Mouse (Mus musculus): ENCODE results near the gene Hist1h1a.
"Not testable (repeated sequence)": the region's sequence is repeated elsewhere in the genome, so short reads cannot be mapped to it uniquely, and the experiment has no call there.

The Hist1h1a gene

GRCm38 (mm10) chr13:23759916-23760239 is 3.6 kb upstream of the Hist1h1a start:
- no peak for DNase-seq (ENCODE audit: low spot score in 2 of 2)

DNA sequence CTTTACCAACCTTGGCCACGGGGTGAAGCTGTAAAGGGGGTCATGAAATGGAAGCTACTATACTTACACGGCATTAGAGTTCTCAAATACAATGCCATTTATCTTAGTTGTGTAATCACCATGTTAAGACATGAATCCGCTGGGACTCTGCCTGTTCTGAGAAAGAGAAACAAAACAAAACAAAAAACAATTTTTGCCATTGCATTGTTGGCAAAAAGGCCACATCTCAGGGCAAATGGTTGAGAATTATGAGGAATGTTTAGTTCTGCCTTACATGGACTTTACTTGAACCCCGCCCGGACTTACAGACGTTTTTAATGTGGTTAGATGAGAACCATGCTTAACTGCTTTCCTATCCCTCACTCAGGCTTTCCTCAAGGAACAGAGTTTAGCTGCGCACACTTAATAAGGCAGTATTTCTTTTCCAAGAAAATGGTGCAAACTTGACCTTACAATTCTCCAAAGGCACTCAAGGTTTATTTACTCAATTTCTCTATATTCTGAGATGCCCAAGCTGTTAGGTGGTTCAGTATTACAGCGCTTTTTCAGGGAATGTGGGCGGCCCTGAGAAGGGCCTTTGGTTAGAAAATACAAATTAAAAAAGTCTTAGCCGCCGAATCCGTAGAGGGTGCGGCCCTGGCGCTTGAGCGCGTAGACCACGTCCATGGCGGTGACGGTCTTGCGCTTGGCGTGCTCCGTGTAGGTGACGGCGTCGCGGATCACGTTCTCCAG is 3.1 kb upstream of the Hist1h1a start:
- DNase-seq (ENCODE audit: low spot score in 2 of 2) = no peak

DNA sequence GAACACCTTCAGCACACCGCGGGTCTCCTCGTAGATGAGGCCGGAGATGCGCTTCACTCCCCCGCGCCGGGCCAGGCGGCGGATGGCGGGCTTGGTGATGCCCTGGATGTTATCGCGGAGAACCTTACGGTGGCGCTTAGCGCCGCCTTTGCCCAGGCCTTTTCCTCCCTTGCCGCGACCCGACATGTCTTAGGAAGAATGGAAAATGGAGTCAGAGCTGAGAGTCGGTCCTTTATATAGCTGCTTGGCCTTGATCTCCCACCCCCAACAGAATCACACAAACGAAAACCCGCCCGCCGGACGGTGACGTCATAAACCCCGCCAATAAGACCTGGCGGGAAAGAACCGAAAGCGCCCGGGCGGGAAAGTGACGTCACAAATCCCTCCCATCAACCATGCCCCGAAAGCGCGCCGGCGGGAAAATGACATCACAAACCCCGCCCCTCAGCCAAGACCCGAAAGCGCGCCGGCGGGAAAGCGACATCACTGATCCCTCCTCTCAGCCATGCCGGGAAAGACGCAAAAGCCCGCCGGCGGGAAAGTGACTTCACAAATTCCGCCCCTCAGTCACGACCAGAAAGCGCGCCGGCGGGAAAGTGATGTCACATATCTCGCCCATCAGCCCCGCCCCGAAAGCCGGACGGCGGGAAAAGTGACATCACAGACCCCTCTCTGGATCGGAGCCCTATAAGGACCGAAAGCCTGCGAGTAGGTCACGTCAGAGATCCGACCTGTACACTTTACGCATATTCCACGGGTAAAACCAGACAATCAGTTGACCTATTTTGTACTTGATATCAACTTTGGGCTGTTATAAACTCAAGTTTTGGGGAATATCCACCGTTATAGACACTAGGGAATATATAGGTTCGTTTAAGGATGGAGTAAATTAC is 2.2 kb upstream of the Hist1h1a start, which contains the start of gene Hist1h4a:
Gene Hist1h4a, minus strand, starts transcription at position 259 of the 893 bp plus-strand sequence.
- peak; percentile 97 for DNase-seq (ENCODE audit: low spot score in 2 of 2)

DNA sequence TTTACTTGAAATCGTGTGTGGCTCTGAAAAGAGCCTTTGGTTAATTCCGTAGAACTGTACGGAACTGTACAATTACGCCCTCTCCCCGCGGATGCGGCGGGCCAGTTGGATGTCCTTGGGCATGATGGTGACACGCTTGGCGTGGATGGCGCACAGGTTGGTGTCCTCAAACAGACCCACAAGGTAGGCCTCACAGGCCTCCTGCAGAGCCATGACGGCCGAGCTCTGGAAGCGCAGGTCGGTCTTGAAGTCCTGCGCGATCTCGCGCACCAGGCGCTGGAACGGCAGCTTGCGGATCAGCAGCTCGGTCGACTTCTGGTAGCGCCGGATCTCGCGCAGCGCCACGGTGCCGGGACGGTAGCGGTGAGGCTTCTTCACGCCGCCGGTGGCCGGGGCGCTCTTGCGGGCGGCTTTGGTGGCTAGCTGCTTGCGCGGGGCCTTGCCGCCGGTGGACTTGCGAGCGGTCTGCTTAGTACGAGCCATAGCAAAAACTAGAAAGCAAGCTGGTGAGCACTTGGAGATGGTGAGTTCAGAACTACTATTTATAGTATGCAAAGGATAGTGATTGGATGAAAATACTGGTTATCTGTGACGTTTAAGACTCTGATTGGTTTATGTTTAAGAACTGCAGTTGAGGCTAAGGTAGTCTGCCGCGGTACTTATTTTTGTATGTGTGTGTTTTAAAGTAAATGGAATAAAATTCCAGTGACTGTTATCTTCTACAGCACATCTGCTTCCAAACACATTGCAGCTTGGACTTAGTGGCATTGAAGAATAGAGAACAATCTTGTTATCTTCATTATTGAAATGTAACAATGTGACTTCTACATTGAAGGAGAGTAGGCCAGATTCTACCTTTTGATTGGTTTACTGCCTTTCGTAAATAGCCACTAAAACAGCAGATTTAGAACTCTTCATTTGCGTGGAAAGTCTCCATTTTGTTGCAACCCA is 1.3 kb upstream of the Hist1h1a start, which contains the start of gene Hist1h3a:
Gene Hist1h3a, minus strand, starts transcription at position 516 of the 951 bp plus-strand sequence.
- DNase-seq (ENCODE audit: low spot score in 2 of 2) = peak; percentile 74 to 87

DNA sequence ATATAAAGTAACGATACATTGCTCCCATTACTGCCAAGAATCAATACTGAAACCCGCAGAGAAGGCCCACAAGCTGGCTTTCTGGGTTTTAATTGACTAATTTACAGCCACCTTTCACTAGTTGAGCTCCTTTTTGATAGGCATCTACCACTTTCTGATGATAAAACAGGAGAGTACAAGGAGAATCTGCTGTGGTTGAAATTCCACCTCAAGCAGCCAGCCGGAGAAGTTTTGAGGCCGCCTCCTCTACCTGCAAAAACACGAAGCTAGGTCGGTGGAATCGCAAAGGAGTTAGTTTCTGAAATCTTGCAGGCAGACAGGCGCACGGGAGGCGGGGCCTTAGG is 252 bp upstream of the Hist1h1a start:
- DNase-seq (ENCODE audit: low spot score in 2 of 2) = no peak

DNA sequence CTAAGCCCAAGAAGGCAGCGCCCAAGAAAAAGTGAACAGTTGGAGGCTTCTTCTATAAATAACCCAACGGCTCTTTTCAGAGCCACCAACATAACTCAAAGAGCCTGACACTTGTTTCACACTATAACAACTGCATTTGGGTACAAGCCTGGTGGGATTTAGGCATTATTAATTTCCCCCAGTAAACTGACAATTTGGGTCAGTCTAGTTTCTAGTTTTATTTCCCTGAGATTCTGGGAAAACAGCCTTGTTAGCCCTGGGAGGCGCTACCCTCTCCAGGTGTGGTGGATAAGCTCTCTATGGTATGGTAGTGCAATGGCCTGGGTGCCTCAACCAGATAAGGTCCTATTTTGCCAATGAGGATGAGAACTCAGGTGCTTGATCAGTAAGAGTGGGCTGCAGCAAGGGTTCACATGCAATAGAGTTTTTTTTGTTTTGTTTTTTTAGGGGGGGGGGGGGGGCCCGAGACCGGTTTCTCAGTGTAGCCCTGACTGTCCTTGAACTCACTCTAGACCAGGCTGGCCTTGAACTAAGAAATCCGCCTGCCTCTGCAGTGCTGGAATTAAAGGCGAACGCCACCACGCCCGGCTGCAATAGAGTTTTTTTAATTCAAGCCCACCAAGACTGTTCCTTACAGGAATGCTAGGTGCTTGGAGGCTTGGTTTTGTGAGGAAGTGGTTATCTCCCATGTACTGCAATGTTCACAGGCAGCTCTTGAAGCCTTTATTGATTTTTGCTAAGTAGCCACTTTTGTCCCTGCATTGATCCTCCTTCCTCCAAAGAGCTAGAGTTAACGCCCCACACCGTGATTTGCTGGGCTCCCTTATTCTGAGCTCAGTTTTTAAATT is 1.1 kb downstream of the Hist1h1a start:
- DNase-seq (ENCODE audit: low spot score in 2 of 2) = no peak

DNA sequence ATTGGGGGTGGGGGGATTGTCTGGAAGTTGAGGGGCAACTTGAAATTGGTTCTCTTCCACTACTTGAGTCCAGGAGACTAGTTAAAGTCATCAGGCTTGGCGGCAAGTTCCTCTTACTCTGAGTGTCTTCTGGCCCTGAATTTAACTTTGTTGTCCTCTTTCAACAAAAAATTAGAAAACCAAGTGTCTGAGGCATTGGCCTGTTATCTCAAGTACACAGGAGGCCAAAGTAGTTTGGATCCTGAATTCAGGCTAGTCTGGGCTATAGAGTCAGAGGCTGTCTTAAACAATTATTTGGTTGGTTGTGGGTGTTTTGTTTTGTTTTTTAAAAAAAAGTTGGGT is 1.7 kb downstream of the Hist1h1a start:
- DNase-seq (ENCODE audit: low spot score in 2 of 2) = no peak

- no peak for DNase-seq (ENCODE audit: low spot score in 2 of 2)
Measured at GRCm38 (mm10) chr13:23766772-23767171, 3.3 kb downstream of the Hist1h1a start.

- DNase-seq (ENCODE audit: low spot score in 2 of 2) = no peak
Measured at GRCm38 (mm10) chr13:23768834-23769397, 5.5 kb downstream of the Hist1h1a start.

DNA sequence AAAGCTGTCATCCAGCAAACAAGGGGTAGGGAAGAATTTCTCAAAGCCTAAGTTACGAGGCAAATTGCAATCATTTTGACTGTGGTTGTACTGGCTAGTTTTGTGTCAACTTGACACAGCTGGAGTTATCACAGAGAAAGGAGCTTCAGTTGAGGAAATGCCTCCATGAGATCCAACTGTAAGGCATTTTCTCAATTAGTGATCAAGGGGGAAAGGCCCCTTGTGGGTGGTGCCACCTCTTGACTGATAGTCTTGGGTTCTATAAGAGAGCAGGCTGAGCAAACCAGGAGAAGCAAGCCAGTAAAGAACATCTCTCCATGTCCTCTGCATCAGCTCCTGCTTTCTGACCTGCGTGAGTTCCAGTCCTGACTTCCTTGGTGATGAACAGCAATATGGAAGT is 6.1 kb downstream of the Hist1h1a start, which contains the start of gene Trim38:
Gene Trim38, plus strand, starts transcription at position 301 of the 400 bp plus-strand sequence.
- not testable (repeated sequence) for DNase-seq (ENCODE audit: low spot score in 2 of 2)

- peak in 1 of 2 experiments; percentile 17 for DNase-seq (ENCODE audit: low spot score in 2 of 2)
Measured at GRCm38 (mm10) chr13:23772561-23773313, 9.3 kb downstream of the Hist1h1a start.

DNA sequence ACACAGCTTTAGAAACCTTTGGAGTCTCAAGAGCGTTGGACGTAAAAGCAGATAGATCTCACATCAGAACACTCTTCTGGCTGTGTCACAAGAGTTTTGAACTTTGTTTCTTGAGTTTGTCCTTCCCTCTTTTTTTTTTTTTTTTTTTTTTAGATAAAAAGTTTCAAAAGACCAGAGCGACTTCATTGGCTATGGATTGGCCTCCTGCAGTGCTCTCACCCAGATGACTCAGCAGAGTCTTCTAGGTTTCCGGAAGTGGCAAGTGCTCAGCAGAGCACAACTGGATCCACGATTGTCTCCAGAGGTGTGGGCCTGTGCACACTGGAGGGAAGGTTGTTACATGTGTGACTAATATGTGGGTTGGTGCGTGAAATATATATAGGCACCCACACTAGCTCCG is 14.9 kb downstream of the Hist1h1a start:
- DNase-seq (ENCODE audit: low spot score in 2 of 2) = no peak

- no peak for DNase-seq (ENCODE audit: low spot score in 2 of 2)
Measured at GRCm38 (mm10) chr13:23779025-23779424, 15.6 kb downstream of the Hist1h1a start.

DNA sequence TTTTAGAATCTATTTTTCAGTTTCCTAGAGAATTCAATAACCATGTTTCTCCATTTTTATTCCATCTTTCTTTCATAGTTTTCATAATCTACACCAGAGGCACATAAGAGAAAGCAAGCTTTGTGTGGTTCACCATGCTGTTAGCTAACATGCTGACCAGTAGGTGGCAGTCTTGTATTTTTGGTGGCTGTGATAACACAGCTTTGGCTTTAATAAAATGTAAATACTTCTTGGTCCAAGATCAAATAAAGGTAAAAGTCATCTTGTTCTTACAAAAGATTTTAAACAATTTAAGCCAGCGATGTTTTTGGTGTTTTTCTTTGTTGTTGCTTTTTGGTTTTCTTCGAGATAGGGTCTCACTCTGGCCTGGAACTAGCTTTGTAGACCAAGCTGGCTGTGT is 29.1 kb downstream of the Hist1h1a start:
- DNase-seq (ENCODE audit: low spot score in 2 of 2) = peak in 1 of 2 experiments; percentile 12

GRCm38 (mm10) chr13:23799405-23799804 is 35.9 kb downstream of the Hist1h1a start:
- DNase-seq (ENCODE audit: low spot score in 2 of 2) = peak; percentile 3 to 7

- no peak for DNase-seq (ENCODE audit: low spot score in 2 of 2)
Measured at GRCm38 (mm10) chr13:23804532-23804931, 41.1 kb downstream of the Hist1h1a start.

DNA sequence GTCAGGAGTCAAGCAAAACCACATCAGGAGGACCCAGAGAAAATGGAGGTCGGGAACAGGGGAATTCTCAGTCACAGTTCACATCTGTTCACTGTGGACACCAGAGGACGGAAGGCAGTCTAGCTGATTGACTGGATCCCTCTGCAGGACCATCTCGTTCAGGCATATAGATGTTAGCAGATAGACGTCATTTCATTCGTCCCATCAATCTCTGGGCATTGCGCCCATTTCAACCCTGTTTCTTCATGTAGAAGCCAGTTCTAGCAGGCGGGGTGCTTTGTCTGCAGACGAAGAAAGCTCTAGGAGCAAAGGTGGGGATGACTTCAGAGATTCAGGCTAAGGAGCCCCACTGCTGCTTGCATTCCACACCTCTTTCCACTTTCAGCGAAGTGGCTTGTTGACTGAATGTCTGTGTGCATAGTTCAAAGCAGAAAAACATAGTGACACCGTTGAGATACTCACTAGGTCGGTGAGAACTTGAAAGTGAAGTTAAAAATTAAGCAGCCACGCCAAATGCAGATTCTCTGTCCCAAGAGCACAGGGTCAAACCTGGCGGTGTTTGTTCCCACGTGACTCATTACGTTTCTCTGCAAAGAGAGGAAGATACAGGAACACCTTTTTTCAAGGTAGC is 43.1 kb downstream of the Hist1h1a start, which contains the start of gene Slc17a2:
Gene Slc17a2, plus strand, starts transcription at position 572 of the 631 bp plus-strand sequence.
- DNase-seq (ENCODE audit: low spot score in 2 of 2) = no peak
